Mouse (Mus musculus): ENCODE data around the gene Wdr13. TPM values are rescaled to one million over a fixed set of nuclear protein-coding genes. Genes with fewer than 3 reads are reported as not detected.
"Not testable (repeated sequence)": the region's sequence is repeated elsewhere in the genome, so short reads cannot be mapped to it uniquely, and the experiment has no call there.

Wdr13 gene
- polyA plus RNA-seq, 1 experiment: 137 TPM

GRCm38 (mm10) chrX:8123821-8124470 is 8.7 kb downstream of the Wdr13 start:
- 70% methylated on average over 6 of the region's 6 CpGs for WGBS
- Histone ChIP-seq H3K4me3 (replicated peaks; ENCODE audit: extremely low read depth, low read depth, low read length) (no peak overlapping the region), H3K4me1 (ENCODE audit: control insufficient read depth, insufficient read depth, low read length) (no peaks in the 10 kb centered on the region)
- DNase-seq: no peak
- TF ChIP-seq CTCF (IDR thresholded peaks at IDR 0.05; ENCODE audit: insufficient read depth, low read length) (no peak), POLR2A (IDR thresholded peaks at IDR 0.05; ENCODE audit: borderline replicate concordance, extremely low read depth, low read depth, low read length) (no peak)

- H3K4me3 ChIP-seq (replicated peaks; ENCODE audit: extremely low read depth, low read depth, low read length): no peak overlapping the region
- TF ChIP-seq POLR2A (IDR thresholded peaks at IDR 0.05; ENCODE audit: borderline replicate concordance, extremely low read depth, low read depth, low read length) (no peak), CTCF (IDR thresholded peaks at IDR 0.05; ENCODE audit: insufficient read depth, low read length) (no peak)
- DNase-seq: no peak
These were observed 15.4 kb downstream of the Wdr13 start for GRCm38 (mm10) chrX:8117264-8117663.

GRCm38 (mm10) chrX:8115275-8115674 is 17.4 kb downstream of the Wdr13 start:
- TF ChIP-seq POLR2A (IDR thresholded peaks at IDR 0.05; ENCODE audit: borderline replicate concordance, extremely low read depth, low read depth, low read length) (no peak), CTCF (IDR thresholded peaks at IDR 0.05; ENCODE audit: insufficient read depth, low read length) (no peak)
- DNase-seq: no peak
- WGBS: 67% methylated on average over 4 of the region's 4 CpGs
- Histone ChIP-seq H3K4me1 (ENCODE audit: control insufficient read depth, insufficient read depth, low read length) (no peaks in the 10 kb centered on the region), H3K4me3 (replicated peaks; ENCODE audit: extremely low read depth, low read depth, low read length) (no peak overlapping the region)

More at GRCm38 (mm10) chrX:8117264-8117663, 15.4 kb downstream of the Wdr13 start:
- H3K4me1 ChIP-seq (ENCODE audit: control insufficient read depth, insufficient read depth, low read length): no peaks in the 10 kb centered on the region

GRCm38 (mm10) chrX:8105019-8105418 is 27.7 kb downstream of the Wdr13 start:
- WGBS: 90% methylated on average over 3 of the region's 3 CpGs
- TF ChIP-seq CTCF (IDR thresholded peaks at IDR 0.05; ENCODE audit: insufficient read depth, low read length) (no peak), POLR2A (IDR thresholded peaks at IDR 0.05; ENCODE audit: borderline replicate concordance, extremely low read depth, low read depth, low read length) (no peak)
- no peak overlapping the region for H3K4me3 ChIP-seq (replicated peaks; ENCODE audit: extremely low read depth, low read depth, low read length)
- no peak for DNase-seq
- no peaks in the 10 kb centered on the region for H3K4me1 ChIP-seq (ENCODE audit: control insufficient read depth, insufficient read depth, low read length)

- H3K4me3 ChIP-seq (replicated peaks; ENCODE audit: extremely low read depth, low read depth, low read length): no peak overlapping the region
- no peak for TF ChIP-seq POLR2A (IDR thresholded peaks at IDR 0.05; ENCODE audit: borderline replicate concordance, extremely low read depth, low read depth, low read length)
- no peak for TF ChIP-seq CTCF (IDR thresholded peaks at IDR 0.05; ENCODE audit: insufficient read depth, low read length)
- no peaks in the 10 kb centered on the region for H3K4me1 ChIP-seq (ENCODE audit: control insufficient read depth, insufficient read depth, low read length)
- 56% methylated on average over 7 of the region's 7 CpGs for WGBS
- DNase-seq: no peak
These were observed 30.5 kb downstream of the Wdr13 start for GRCm38 (mm10) chrX:8102213-8102668.

GRCm38 (mm10) chrX:8101017-8101416 is 31.7 kb downstream of the Wdr13 start:
- WGBS: 40% methylated on average over 3 of the region's 3 CpGs
- DNase-seq: no peak
- Histone ChIP-seq H3K4me1 (ENCODE audit: control insufficient read depth, insufficient read depth, low read length) (no peaks in the 10 kb centered on the region), H3K4me3 (replicated peaks; ENCODE audit: extremely low read depth, low read depth, low read length) (no peak overlapping the region)
- TF ChIP-seq POLR2A (IDR thresholded peaks at IDR 0.05; ENCODE audit: borderline replicate concordance, extremely low read depth, low read depth, low read length) (no peak), CTCF (IDR thresholded peaks at IDR 0.05; ENCODE audit: insufficient read depth, low read length) (no peak)

GRCm38 (mm10) chrX:8099435-8099834 is 33.3 kb downstream of the Wdr13 start:
- H3K4me3 ChIP-seq (replicated peaks; ENCODE audit: extremely low read depth, low read depth, low read length): no peak overlapping the region
- TF ChIP-seq POLR2A (IDR thresholded peaks at IDR 0.05; ENCODE audit: borderline replicate concordance, extremely low read depth, low read depth, low read length): no peak
- TF ChIP-seq CTCF (IDR thresholded peaks at IDR 0.05; ENCODE audit: insufficient read depth, low read length): no peak
- no peak for DNase-seq
- 55% methylated on average over 4 of the region's 4 CpGs for WGBS
- H3K4me1 ChIP-seq (ENCODE audit: control insufficient read depth, insufficient read depth, low read length): no peaks in the 10 kb centered on the region

- DNase-seq: peak; percentile 88
- peak overlapping the region; percentile 60 for H3K4me3 ChIP-seq (replicated peaks; ENCODE audit: extremely low read depth, low read depth, low read length)
- TF ChIP-seq CTCF (IDR thresholded peaks at IDR 0.05; ENCODE audit: insufficient read depth, low read length) (no peak), POLR2A (IDR thresholded peaks at IDR 0.05; ENCODE audit: borderline replicate concordance, extremely low read depth, low read depth, low read length) (no peak; the same call in 1 of the 2 replicates)
- no peaks in the 10 kb centered on the region for H3K4me1 ChIP-seq (ENCODE audit: control insufficient read depth, insufficient read depth, low read length)
- WGBS: 26% methylated on average over 19 of the region's 19 CpGs
These were observed 35.9 kb downstream of the Wdr13 start for GRCm38 (mm10) chrX:8096787-8097242.

- peak overlapping the region; percentile 60 for H3K4me3 ChIP-seq (replicated peaks; ENCODE audit: extremely low read depth, low read depth, low read length)
These were observed 36.5 kb downstream of the Wdr13 start for GRCm38 (mm10) chrX:8096068-8096786.

GRCm38 (mm10) chrX:8095546-8095945 is 37.1 kb downstream of the Wdr13 start:
- TF ChIP-seq POLR2A (IDR thresholded peaks at IDR 0.05; ENCODE audit: borderline replicate concordance, extremely low read depth, low read depth, low read length) (no peak), CTCF (IDR thresholded peaks at IDR 0.05; ENCODE audit: insufficient read depth, low read length) (no peak)
- H3K4me3 ChIP-seq (replicated peaks; ENCODE audit: extremely low read depth, low read depth, low read length): no peak overlapping the region
- 77% methylated on average over 10 of the region's 10 CpGs for WGBS
- no peaks in the 10 kb centered on the region for H3K4me1 ChIP-seq (ENCODE audit: control insufficient read depth, insufficient read depth, low read length)
- DNase-seq: no peak

More at GRCm38 (mm10) chrX:8096068-8096786, 36.5 kb downstream of the Wdr13 start:
- 27% methylated on average over 26 of the region's 48 CpGs for WGBS
- not testable (repeated sequence) for H3K4me1 ChIP-seq (ENCODE audit: control insufficient read depth, insufficient read depth, low read length); DNase-seq

- DNase-seq; H3K4me1 ChIP-seq (ENCODE audit: control insufficient read depth, insufficient read depth, low read length); H3K4me3 ChIP-seq (replicated peaks; ENCODE audit: extremely low read depth, low read depth, low read length): not testable (repeated sequence)
- 71% methylated on average over 5 of the region's 5 CpGs for WGBS
These were observed 41.7 kb downstream of the Wdr13 start for GRCm38 (mm10) chrX:8090954-8091347.
